Mouse (Mus musculus): ENCODE results near the gene Camta1.

DNA sequence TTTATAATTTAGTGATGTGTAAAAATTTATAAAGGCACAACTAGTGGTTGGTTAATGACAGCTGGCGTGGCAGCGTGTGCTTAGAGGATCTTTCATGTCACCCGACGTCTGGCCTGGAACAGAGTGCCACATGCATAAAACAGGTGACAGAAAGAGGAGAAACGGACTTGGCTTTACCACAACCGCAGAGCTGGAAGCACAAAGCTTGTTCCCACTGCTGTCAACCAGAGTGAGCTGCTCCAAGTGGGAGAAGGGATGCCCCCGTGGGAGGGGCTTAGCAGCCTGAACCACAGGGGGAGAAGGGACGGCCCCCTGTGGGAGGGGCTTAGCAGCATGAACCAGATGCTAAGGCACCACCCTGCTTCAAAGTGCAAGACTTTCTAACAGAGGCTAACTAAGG lies 452.9 kb downstream of the Camta1 start:
- no peak for TF ChIP-seq GATA1 (IDR thresholded peaks at IDR 0.05; ENCODE audit: borderline replicate concordance, low read length)
- TF ChIP-seq FLI1 (IDR thresholded peaks at IDR 0.05; ENCODE audit: low read length), result no peak
